Mouse (Mus musculus) cerebellum, adult 2 months (tissue): ENCODE measurements around the gene Ryr2.

ENCODE experiments used
- CTCF ChIP-seq: fragments of 200-500 bp; IDR thresholded peaks from 2 replicates; pipeline ENCODE4 v1.5.1; 2011; ENCODE audit warnings: low read depth, mild to moderate bottlenecking, control low read depth, low read length, moderate library complexity, borderline replicate concordance; ENCODE audit not compliant: insufficient read depth
- POLR2A ChIP-seq: fragments of 200-500 bp; IDR thresholded peaks from 2 replicates; pipeline ENCODE4 v1.6.1; 2011; ENCODE audit warnings: low read length, control low read depth, borderline replicate concordance; ENCODE audit not compliant: insufficient read depth

DNA sequence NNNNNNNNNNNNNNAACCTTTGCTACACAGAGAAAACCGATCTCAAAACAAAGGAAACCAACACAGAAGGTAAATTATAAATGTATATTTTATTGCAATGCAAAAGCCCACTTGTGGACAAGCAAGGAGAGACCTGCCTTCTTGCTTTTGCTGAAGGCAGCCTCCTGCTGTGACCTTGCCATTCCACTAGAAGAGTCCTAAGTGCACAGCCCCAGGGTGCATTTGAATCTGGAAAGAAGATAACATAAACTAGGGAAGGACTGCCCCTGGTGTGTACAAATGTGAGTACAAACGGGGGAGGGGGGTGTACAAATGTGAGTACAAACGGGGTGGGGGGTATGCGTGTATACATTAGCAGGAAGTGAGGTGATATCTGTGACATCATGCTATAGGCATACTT lies 43.2 kb downstream of the Ryr2 start:
- no peak for TF ChIP-seq POLR2A
- TF ChIP-seq CTCF: no peak
